Mouse (Mus musculus) heart, adult 2 months (tissue): ENCODE measurements around the gene Ift43.

Experiments
- CTCF ChIP-seq: fragments of 200-600 bp; IDR thresholded peaks from 2 replicates; pipeline ENCODE4 v1.8.1; 2022; ENCODE audit warnings: antibody characterized with exemption, mild to moderate bottlenecking, moderate library complexity
- EP300 ChIP-seq: fragments of 200-500 bp; IDR thresholded peaks from 2 replicates; pipeline ENCODE4 v1.6.1; 2011; ENCODE audit warnings: low read depth, low read length, control low read depth; ENCODE audit not compliant: insufficient read depth
- POLR2A ChIP-seq: fragments of 200-500 bp; IDR thresholded peaks from 2 replicates; pipeline ENCODE4 v1.6.1; 2011; ENCODE audit warnings: mild to moderate bottlenecking, low read depth, low read length, control low read depth; ENCODE audit not compliant: insufficient read depth

GRCm38 (mm10) chr12:86088042-86088441, 5.7 kb downstream of the Ift43 start:
- TF ChIP-seq EP300 (peak; percentile 65), POLR2A (no peak), CTCF (no peak)
